Mouse (Mus musculus) liver, embryonic 13.5 days (tissue): Measurements from ENCODE around the gene Mob1b. TPM values are rescaled to one million over a fixed set of nuclear protein-coding genes. Genes with fewer than 3 reads are reported as not detected.
A peak's percentile ranks its signal among the peaks of the same experiment; 100 is the strongest.
"Not testable (repeated sequence)": the region's sequence is repeated elsewhere in the genome, so short reads cannot be mapped to it uniquely, and the experiment has no call there.

Experiments used
- ATAC-seq: fragments of 200-750 bp; cut with Nextera tagmentation; 2 replicates; pipeline ENCODE4 v1.8.0; 2017; ENCODE audit warnings: low read depth, mild to moderate bottlenecking, moderate number of reproducible peaks, moderate library complexity
- DNase-seq: peaks from one replicate; pipeline ENCODE4 v3.0.0; 2022
- H3K27ac ChIP-seq: fragments of 300-500 bp; sonication (generic); 2 replicates; pipeline ENCODE4 v1.5.1; 2015; ENCODE audit warnings: moderate library complexity, mild to moderate bottlenecking, inconsistent platforms
- H3K27me3 ChIP-seq: fragments of 300-500 bp; sonication (generic); 2 replicates; pipeline ENCODE4 v1.6.1; 2015; ENCODE audit warnings: mild to moderate bottlenecking, inconsistent platforms
- H3K36me3 ChIP-seq: fragments of 300-500 bp; sonication (generic); 2 replicates; pipeline ENCODE4 v1.6.1; 2015; ENCODE audit warnings: mild to moderate bottlenecking, inconsistent platforms
- H3K4me1 ChIP-seq: fragments of 300-500 bp; sonication (generic); replicated peaks from 2 replicates; pipeline ENCODE4 v1.6.1; 2015; ENCODE audit warnings: inconsistent platforms
- H3K4me2 ChIP-seq: fragments of 300-500 bp; sonication (generic); 2 replicates; pipeline ENCODE4 v1.6.1; 2015; ENCODE audit warnings: inconsistent platforms, mild to moderate bottlenecking, moderate library complexity
- H3K4me3 ChIP-seq: fragments of 300-500 bp; sonication (generic); replicated peaks from 2 replicates; pipeline ENCODE4 v1.5.1; 2015; ENCODE audit warnings: mild to moderate bottlenecking, inconsistent platforms
- H3K9ac ChIP-seq: fragments of 300-500 bp; sonication (generic); 2 replicates; pipeline ENCODE4 v1.6.1; 2015; ENCODE audit warnings: mild to moderate bottlenecking, inconsistent platforms
- H3K9me3 ChIP-seq: fragments of 300-500 bp; sonication (generic); replicated peaks from 2 replicates; pipeline ENCODE4 v1.6.1; 2016; ENCODE audit warnings: inconsistent platforms
- WGBS: fragments of 180-500 bp; shearing (Covaris S2); methylation state at CpG from one replicate; pipeline ENCODE4 v1.1.7; 2015; ENCODE audit not compliant: insufficient replicate concordance; 5-methylcytosine and 5-hydroxymethylcytosine counted together
- polyA plus RNA-seq: library from polyadenylated mRNA; unstranded; fragments of >200 nt; fragmentation: Nextera tagmentation; extraction: Ambion mirVana; gene quantifications from 2 replicates; pipeline ENCODE4 v1.2.1, GENCODE M21; 2015

Mob1b gene
- polyA plus RNA-seq, 1 experiment from 2014 or later: 8.8 TPM

- not testable (repeated sequence) for H3K4me3 ChIP-seq, H3K9ac ChIP-seq, DNase-seq, H3K9me3 ChIP-seq, H3K27me3 ChIP-seq
- Histone ChIP-seq H3K36me3 (peaks cover 33% of the 10 kb centered on the region), H3K4me2 (peak overlapping the region; percentile 11; the same call in 1 of the 2 replicates), H3K4me1 (peaks cover 25% of the 10 kb centered on the region), H3K27ac (peak overlapping the region; percentile 41; the same call in 1 of the 2 replicates)
- ATAC-seq: peak; percentile 61; the same call in 1 of the 2 replicates
- 64% methylated on average over 1 of the region's 1 CpGs for WGBS
These were observed 20.4 kb downstream of the Mob1b start for GRCm38 (mm10) chr5:88741065-88741464.

- DNase-seq (no peak), ATAC-seq (no peak)
- Histone ChIP-seq H3K4me2 (no peak overlapping the region), H3K9ac (no peak overlapping the region), H3K4me3 (no peak overlapping the region), H3K27me3 (no peaks in the 10 kb centered on the region), H3K4me1 (no peaks in the 10 kb centered on the region), H3K36me3 (peaks cover 42% of the 10 kb centered on the region), H3K27ac (no peak overlapping the region), H3K9me3 (no peaks in the 10 kb centered on the region)
- 83% methylated on average over 1 of the region's 1 CpGs for WGBS
These were observed 27.1 kb downstream of the Mob1b start for GRCm38 (mm10) chr5:88747774-88748173.

GRCm38 (mm10) chr5:88753199-88753598, 32.5 kb downstream of the Mob1b start:
- 81% methylated on average over 4 of the region's 4 CpGs for WGBS
- peaks cover 50% of the 10 kb centered on the region for H3K36me3 ChIP-seq
- DNase-seq: no peak

GRCm38 (mm10) chr5:88762611-88763010, 42.0 kb downstream of the Mob1b start:
- DNase-seq: no peak
- H3K27me3 ChIP-seq: no peaks in the 10 kb centered on the region
- H3K9me3 ChIP-seq: no peaks in the 10 kb centered on the region
- peaks cover 30% of the 10 kb centered on the region for H3K4me1 ChIP-seq
- H3K9ac ChIP-seq: no peak overlapping the region
- 77% methylated on average over 5 of the region's 5 CpGs for WGBS
- H3K4me3 ChIP-seq: no peak overlapping the region
- H3K36me3 ChIP-seq: peaks cover 19% of the 10 kb centered on the region; the same call in 1 of the 2 replicates
- ATAC-seq: no peak
- no peak overlapping the region for H3K27ac ChIP-seq
- H3K4me2 ChIP-seq: no peak overlapping the region

More at GRCm38 (mm10) chr5:88753199-88753598, 32.5 kb downstream of the Mob1b start:
- H3K9me3 ChIP-seq: no peaks in the 10 kb centered on the region
- H3K27me3 ChIP-seq: no peaks in the 10 kb centered on the region
- H3K4me2 ChIP-seq: no peak overlapping the region
- no peak overlapping the region for H3K9ac ChIP-seq
- no peak for ATAC-seq
- no peak overlapping the region for H3K27ac ChIP-seq
- no peaks in the 10 kb centered on the region for H3K4me1 ChIP-seq
- H3K4me3 ChIP-seq: no peak overlapping the region

GRCm38 (mm10) chr5:88764430-88764986, 43.9 kb downstream of the Mob1b start:
- peak overlapping the region; percentile 65 for H3K9ac ChIP-seq
- no peak for DNase-seq
- under 1% methylated on average over 23 of the region's 23 CpGs for WGBS

GRCm38 (mm10) chr5:88764987-88765481, 44.4 kb downstream of the Mob1b start, which contains the start of gene Dck:
Dck (plus strand) TSS chr5:88764996.
- Histone ChIP-seq H3K9me3 (no peaks in the 10 kb centered on the region), H3K4me2 (peak within 1 kb of the TSS; percentile 86), H3K27ac (peak within 1 kb of the TSS; percentile 96), H3K27me3 (no peaks in the 10 kb centered on the region), H3K4me3 (peak within 1 kb of the TSS; percentile 91), H3K4me1 (peaks cover 49% of the 10 kb centered on the region), H3K36me3 (peaks cover 31% of the 10 kb centered on the region), H3K9ac (peak within 1 kb of the TSS; percentile 94)
- under 1% methylated on average over 51 of the region's 51 CpGs for WGBS
- DNase-seq (peak; percentile 100), ATAC-seq (peak; percentile 98)

More at GRCm38 (mm10) chr5:88764430-88764986, 43.9 kb downstream of the Mob1b start:
- Histone ChIP-seq H3K27ac (peak overlapping the region; percentile 76), H3K4me3 (peak overlapping the region; percentile 91), H3K4me2 (peak overlapping the region; percentile 65), H3K36me3 (peaks cover 27% of the 10 kb centered on the region), H3K27me3 (no peaks in the 10 kb centered on the region), H3K9me3 (no peaks in the 10 kb centered on the region), H3K4me1 (peaks cover 47% of the 10 kb centered on the region)
- ATAC-seq: peak; percentile 49

- WGBS: 8% methylated on average over 6 of the region's 6 CpGs
- DNase-seq: no peak
These were observed 44.9 kb downstream of the Mob1b start for GRCm38 (mm10) chr5:88765587-88765986.

GRCm38 (mm10) chr5:88766121-88766520, 45.5 kb downstream of the Mob1b start:
- peak overlapping the region; percentile 96 for H3K27ac ChIP-seq
- DNase-seq (no peak), ATAC-seq (no peak)
- H3K9ac ChIP-seq: peak overlapping the region; percentile 94
- peak overlapping the region; percentile 91 for H3K4me3 ChIP-seq
- H3K27me3 ChIP-seq: no peaks in the 10 kb centered on the region
- no peaks in the 10 kb centered on the region for H3K9me3 ChIP-seq
- H3K36me3 ChIP-seq: peaks cover 42% of the 10 kb centered on the region
- H3K4me2 ChIP-seq: peak overlapping the region; percentile 86
- WGBS: 35% methylated on average over 6 of the region's 6 CpGs
- peaks cover 49% of the 10 kb centered on the region for H3K4me1 ChIP-seq

More at GRCm38 (mm10) chr5:88765587-88765986, 44.9 kb downstream of the Mob1b start:
- H3K27ac ChIP-seq: peak overlapping the region; percentile 96
- no peak for ATAC-seq
- H3K9ac ChIP-seq: peak overlapping the region; percentile 94
- H3K36me3 ChIP-seq: peaks cover 37% of the 10 kb centered on the region
- peaks cover 49% of the 10 kb centered on the region for H3K4me1 ChIP-seq
- H3K4me3 ChIP-seq: peak overlapping the region; percentile 91
- H3K9me3 ChIP-seq: no peaks in the 10 kb centered on the region
- no peaks in the 10 kb centered on the region for H3K27me3 ChIP-seq
- H3K4me2 ChIP-seq: peak overlapping the region; percentile 86

GRCm38 (mm10) chr5:88766863-88767262, 46.2 kb downstream of the Mob1b start:
- Histone ChIP-seq H3K4me2 (peak overlapping the region; percentile 86), H3K9me3 (no peaks in the 10 kb centered on the region), H3K27me3 (no peaks in the 10 kb centered on the region), H3K4me3 (peak overlapping the region; percentile 91), H3K27ac (peak overlapping the region; percentile 96), H3K4me1 (peaks cover 49% of the 10 kb centered on the region), H3K36me3 (peaks cover 49% of the 10 kb centered on the region), H3K9ac (peak overlapping the region; percentile 94)
- DNase-seq (no peak), ATAC-seq (no peak)
- 52% methylated on average over 5 of the region's 5 CpGs for WGBS

GRCm38 (mm10) chr5:88768201-88768600, 47.5 kb downstream of the Mob1b start:
- Histone ChIP-seq H3K27ac (peak overlapping the region; percentile 96), H3K4me1 (peaks cover 49% of the 10 kb centered on the region), H3K36me3 (peaks cover 56% of the 10 kb centered on the region), H3K4me3 (peak overlapping the region; percentile 91), H3K9me3 (no peaks in the 10 kb centered on the region), H3K4me2 (peak overlapping the region; percentile 86), H3K9ac (peak overlapping the region; percentile 94), H3K27me3 (no peaks in the 10 kb centered on the region)
- DNase-seq (peak; percentile 39), ATAC-seq (peak; percentile 40)
- 24% methylated on average over 6 of the region's 6 CpGs for WGBS

GRCm38 (mm10) chr5:88782072-88782765, 61.6 kb downstream of the Mob1b start:
- no peak overlapping the region for H3K9ac ChIP-seq
- H3K27me3 ChIP-seq: no peaks in the 10 kb centered on the region
- peaks cover 6% of the 10 kb centered on the region; the same call in 1 of the 2 replicates for H3K4me1 ChIP-seq
- no peak overlapping the region for H3K4me2 ChIP-seq
- H3K27ac ChIP-seq: no peak overlapping the region
- H3K4me3 ChIP-seq: no peak overlapping the region
- H3K9me3 ChIP-seq: no peaks in the 10 kb centered on the region
- ATAC-seq (no peak), DNase-seq (no peak)
- WGBS: 75% methylated on average over 7 of the region's 7 CpGs
- peaks cover 83% of the 10 kb centered on the region for H3K36me3 ChIP-seq
